Mouse (Mus musculus): ENCODE measurements around the gene Bcl6b.
A peak's percentile ranks its signal among the peaks of the same experiment; 100 is the strongest.

The Bcl6b gene

GRCm38 (mm10) chr11:70229260-70230010, at the start of gene Bcl6b:
TSS of gene Bcl6b (minus strand) at chr11:70229798.
- DNase-seq (ENCODE audit: low read depth) = no peak

DNA sequence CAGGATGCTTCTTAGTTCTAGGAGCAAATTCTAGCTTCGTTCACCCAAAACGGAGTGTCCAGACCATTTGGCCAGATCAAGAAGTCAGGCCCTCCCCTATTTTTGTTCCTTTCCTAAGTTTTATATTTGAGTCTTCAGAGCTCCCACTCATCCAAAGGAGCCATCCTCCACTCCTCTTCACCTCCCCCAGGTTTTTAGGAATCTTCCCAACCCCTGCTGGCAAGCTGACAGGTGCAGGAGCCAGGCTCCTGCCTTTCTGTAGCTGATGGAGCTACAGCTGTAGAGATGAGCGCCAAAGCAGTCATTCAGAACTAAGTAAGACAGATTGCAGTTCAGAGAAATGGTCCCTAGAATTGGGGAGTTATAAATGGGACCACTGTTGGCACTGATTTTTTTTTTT, 49.4 kb upstream of the Bcl6b start:
- DNase-seq (ENCODE audit: low read depth) = no peak

- DNase-seq (ENCODE audit: low read depth) = no peak
Observed at GRCm38 (mm10) chr11:70271641-70272040, 42.0 kb upstream of the Bcl6b start.

GRCm38 (mm10) chr11:70266405-70266804, 36.8 kb upstream of the Bcl6b start:
- no peak for DNase-seq (ENCODE audit: low read depth)

GRCm38 (mm10) chr11:70265819-70266218, 36.2 kb upstream of the Bcl6b start:
- DNase-seq (ENCODE audit: low read depth) = no peak

- DNase-seq (ENCODE audit: low read depth) = no peak
Observed at GRCm38 (mm10) chr11:70265252-70265651, 35.7 kb upstream of the Bcl6b start.

DNA sequence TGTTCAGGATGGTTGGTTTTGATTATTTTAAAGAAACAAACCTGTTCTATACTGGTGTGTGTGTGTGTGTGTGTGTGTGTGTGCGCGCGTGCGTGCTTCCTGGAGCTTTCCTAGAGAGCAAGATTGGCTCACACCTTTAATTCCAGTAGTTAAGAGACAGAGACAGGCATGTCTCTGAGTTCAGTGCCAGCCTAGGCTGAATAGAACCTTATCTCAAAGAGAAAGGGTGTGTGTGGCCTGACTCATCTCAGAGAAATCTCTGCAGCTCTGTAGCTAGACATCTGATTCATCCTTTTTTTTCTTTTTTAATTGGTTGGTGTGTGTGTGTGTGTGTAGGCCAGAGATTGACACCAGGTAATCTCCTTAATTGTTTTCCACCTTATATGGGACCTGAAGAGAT, 29.4 kb upstream of the Bcl6b start:
- DNase-seq (ENCODE audit: low read depth) = no peak

DNA sequence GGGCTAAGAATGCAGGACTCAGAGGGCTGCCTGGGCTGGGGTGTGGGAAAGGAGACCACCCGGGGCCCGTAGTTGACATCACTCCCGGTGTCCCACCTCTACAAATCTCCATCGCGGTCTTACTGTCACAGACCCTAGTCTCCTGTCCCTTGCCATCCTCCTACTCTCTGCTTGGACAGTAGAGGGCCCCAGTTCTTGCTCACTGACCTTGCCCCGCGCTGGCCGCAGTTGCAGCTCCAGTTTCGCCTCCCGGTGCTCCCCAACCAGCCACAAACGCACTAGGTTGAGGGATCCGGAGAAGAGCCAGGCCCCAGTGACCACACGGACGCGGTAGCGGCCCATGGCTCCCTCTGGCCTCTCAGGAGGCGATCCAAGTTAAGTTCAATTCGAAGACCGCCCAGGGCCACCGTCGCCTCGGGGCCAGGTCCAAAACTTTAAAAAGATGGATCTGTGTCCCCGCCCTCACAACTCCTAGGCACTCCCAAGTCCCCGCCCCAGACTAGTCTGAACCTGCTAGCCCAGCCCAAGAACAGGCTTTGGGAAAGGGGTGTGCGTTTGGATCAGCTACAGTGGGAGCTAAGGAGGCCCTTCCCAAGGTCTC, 25.4 kb upstream of the Bcl6b start, which contains the start of gene Alox12:
TSS of gene Alox12 (minus strand) at position 423 of the 601 bp plus-strand sequence.
- DNase-seq (ENCODE audit: low read depth) = no peak

- no peak for DNase-seq (ENCODE audit: low read depth)
Observed at GRCm38 (mm10) chr11:70254337-70254736, 24.7 kb upstream of the Bcl6b start.

DNA sequence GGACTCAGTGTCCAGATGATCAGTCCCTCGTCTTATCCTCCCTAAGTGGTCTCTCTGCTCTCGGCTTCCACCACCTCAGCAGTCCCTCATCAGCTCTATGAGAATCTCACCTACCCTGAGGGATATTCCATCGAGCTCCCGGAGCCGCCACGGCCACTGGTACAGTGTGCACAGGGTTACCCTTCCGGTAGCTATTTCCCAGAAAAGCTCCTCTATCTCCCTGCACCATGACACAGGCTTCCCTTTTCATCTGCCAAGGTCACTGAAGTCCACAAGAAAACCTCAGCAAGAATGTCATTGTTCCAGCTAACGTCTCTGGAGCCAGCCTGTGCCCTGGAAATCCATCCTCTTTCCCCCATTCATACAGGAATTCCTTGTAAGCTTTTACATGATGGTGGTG, 22.3 kb upstream of the Bcl6b start:
- no peak for DNase-seq (ENCODE audit: low read depth)

DNA sequence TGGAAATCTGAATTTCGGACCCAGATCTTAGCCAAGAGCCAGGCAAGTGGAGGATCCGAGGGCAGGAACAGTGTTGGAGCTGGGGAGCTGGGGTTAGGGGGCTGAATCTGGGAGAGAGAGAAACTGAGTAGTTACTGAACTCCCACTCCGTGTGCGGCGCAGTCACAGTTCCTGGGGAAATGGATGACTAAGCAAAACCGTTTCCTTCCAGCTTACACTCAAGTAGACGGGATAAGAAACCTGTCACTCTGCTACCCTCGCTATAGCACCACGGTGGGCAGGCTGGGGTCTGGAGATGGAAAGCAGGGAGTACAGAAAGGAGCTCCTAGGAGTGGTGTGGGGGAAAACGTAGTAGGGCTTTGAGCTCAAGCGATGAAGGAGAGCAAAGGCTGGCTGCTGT, 20.6 kb upstream of the Bcl6b start:
- DNase-seq (ENCODE audit: low read depth) = no peak

- no peak for DNase-seq (ENCODE audit: low read depth)
Observed at GRCm38 (mm10) chr11:70247136-70247845, 17.7 kb upstream of the Bcl6b start.

DNA sequence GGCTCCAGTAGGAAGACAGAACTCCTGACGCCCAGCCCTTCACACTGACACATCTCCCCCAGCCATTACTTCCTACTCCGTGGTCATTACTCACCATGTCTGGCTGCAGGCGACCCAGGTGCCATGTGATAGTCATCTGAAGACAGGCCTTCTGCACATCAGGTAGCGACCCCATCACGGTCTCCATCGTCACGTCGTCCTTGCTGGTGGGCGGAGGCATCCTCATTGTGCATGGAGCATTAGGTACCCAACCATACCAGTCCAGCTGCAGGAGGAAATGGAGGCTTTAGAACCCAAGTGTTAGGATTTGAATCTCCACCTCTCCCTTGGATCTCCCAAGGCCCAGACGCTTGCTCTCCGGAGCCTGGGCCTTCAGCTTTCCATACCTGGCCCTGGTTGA, 13.0 kb upstream of the Bcl6b start:
- DNase-seq (ENCODE audit: low read depth) = no peak

DNA sequence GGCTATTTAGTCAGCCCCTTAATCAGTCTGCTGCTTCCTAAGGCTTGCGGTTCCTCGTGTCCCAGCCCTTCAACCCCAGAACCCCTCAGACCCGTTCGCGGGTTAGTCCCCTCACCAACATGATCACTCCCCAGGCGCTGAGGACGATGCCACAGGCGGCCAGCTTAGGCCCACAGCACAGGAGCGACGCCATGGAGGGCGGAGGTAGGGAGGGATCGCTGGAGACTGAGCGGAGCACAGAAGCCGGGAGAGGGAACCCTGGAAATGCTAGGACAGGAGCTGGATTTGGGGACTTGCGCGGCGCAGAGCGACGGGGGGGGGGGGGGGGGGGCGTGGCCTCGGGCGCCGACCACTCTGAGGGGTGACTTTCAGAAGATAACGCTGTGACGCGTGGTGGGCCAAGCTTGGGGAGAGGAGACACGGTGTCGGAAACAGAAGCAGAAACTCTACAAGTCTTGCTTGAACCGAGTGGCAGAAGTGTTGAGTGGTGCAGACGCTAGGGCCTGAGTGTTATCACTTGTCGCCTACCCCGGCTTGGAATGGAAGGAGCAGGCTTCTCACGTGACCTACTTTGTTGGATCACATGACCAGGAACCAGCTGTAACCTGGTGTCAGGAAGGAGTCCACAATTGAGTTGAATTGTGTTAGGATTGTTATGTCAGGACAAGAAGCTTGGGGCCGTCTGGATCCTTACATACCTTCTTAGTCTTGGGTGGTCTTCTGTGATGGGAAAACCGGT, 10.1 kb upstream of the Bcl6b start, which contains the start of the genes Gm21988 and Rnasek:
TSS of gene Gm21988 (minus strand) at position 290 of the 739 bp plus-strand sequence.
TSS of gene Rnasek (minus strand) at position 302 of the 739 bp plus-strand sequence.
- no peak for DNase-seq (ENCODE audit: low read depth)

DNA sequence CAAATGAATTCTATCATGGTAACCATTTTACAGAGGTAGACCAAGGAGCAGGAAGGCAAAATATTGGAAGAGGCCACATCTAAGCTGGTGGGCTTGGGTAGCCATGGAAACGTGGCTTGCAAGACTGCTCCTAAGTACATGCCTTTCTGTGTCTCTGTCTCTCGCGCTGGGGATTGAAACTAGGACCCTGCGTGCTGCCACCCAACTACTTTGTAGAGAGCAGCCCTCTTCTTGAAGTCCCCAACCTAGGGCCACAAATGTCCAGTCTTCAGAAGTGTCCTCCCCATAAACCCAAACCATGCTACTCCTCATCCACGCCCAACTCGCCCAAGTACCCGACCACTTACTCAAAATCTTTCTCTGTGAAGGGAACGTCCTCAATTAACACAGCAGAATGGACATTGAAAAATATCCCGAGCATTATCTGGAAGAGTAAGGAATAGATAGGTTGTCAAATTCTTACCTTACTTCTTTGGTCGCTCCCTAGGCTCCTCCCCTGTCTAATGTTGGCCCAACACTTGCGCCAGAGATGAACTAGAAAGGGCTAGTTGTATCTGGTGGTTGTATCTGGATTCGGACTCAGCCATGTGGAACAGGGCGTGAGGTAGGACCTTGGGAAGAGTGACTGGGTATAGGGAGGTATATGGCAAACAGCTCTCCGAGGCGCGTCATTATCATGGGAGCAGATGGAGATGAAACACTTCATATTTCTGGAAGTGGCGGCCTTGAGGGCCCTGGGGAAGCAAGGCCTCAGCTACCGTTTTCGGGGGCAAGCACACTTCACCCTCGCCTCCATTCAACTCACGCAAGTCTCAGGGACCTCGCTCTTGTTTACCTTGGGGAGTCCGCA, 9.2 kb upstream of the Bcl6b start:
- no peak for DNase-seq (ENCODE audit: low read depth)

DNA sequence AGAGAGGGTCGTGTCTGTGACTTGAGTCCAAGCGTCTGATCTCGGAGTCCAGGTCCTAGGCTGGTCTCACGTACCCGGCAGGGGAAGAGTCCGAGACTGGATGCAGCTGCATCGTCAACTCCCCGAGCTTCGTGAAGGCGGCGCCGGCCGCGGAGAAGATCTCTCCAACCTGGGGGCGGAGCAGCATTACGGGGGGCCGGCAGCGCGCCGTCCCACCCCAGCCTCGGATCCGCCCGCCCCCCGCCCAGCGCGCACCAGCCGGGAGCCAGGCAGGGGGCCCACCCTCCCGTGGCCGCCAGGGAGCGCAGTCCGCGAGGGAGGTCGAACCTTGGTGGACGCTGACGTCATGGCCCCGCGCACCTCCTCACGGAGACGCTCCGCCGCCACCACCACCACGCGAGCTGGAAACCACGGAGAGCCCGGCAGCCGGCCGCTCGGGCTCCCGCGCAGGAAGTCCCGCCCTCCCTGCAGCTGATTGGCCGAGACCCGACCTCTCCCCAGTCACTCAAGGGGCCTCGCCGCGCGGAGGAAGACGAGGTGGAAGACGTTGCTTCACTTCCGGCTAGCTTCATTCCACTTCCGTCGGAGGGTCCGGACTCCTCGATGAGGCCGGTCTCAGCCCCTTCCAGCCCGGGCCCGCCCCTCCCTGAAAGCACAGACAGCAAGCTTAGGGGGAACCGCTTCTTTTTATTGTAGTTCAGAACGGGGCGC, 8.0 kb upstream of the Bcl6b start, which contains the start of gene 0610010K14Rik:
TSS of gene 0610010K14Rik (minus strand) at position 458 of the 711 bp plus-strand sequence.
- DNase-seq (ENCODE audit: low read depth) = peak; percentile 79

- DNase-seq (ENCODE audit: low read depth) = no peak
Observed at GRCm38 (mm10) chr11:70236717-70237116, 7.1 kb upstream of the Bcl6b start.

DNA sequence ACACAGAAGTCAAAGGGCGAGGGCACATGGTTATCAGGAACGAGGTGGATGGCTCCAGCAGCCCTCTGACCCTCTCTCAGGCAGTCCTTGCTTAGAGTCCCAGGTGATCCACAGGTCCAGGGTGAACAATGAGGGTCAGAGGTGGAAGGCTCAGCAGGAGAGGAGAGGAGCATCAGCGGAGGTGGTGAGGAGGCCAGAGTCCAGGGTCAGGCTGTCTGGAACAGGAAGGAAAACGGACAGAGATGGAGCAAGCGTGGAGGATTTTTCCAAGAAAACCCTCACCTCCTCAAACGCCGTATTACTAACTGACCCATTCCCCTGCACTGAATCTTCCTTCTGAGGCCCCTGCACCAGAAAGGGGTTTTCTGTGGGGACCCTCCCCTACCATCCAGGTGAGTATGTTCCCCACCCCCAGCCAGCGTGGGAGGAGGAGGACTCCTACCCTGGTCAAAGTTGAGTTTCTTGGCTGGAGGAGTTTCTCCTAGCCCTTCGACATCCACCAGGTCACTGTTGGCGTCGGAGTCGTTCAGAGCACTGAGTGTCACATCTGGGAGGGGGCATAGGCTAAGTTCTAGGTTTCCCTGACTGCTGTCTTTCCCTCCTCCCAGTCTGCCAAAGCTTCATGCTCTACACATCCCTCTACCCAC, 5.8 kb upstream of the Bcl6b start:
- no peak for DNase-seq (ENCODE audit: low read depth)

- no peak for DNase-seq (ENCODE audit: low read depth)
Observed at GRCm38 (mm10) chr11:70234497-70234896, 4.9 kb upstream of the Bcl6b start.

DNA sequence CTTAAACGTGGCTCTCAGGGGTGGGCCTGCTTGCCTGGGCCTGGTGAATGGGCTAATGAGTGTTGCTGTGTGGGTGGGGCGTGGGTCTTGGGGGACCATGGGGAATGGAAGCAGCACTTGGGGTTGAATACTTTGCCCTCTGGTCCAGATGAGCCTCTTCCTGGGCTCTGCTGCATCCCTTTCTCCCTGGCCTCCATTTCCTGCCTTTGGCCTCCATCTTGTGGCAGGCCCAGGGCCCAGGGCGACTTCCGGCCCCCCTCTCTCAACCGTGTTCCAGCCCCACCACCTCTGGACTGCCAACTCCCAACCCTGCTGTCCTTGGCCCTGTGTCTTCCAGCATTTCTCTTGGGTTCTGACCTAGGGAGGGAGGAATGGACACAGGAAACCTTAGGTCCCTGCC, 4.4 kb upstream of the Bcl6b start:
- DNase-seq (ENCODE audit: low read depth) = no peak
